Mouse (Mus musculus): ENCODE results near the gene Rgl1. TPM values are rescaled to one million over a fixed set of nuclear protein-coding genes. Genes with fewer than 3 reads are reported as not detected.
"Not testable (repeated sequence)": the region's sequence is repeated elsewhere in the genome, so short reads cannot be mapped to it uniquely, and the experiment has no call there.

The Rgl1 gene
- polyA plus RNA-seq, 1 experiment: 14.4 TPM

DNA sequence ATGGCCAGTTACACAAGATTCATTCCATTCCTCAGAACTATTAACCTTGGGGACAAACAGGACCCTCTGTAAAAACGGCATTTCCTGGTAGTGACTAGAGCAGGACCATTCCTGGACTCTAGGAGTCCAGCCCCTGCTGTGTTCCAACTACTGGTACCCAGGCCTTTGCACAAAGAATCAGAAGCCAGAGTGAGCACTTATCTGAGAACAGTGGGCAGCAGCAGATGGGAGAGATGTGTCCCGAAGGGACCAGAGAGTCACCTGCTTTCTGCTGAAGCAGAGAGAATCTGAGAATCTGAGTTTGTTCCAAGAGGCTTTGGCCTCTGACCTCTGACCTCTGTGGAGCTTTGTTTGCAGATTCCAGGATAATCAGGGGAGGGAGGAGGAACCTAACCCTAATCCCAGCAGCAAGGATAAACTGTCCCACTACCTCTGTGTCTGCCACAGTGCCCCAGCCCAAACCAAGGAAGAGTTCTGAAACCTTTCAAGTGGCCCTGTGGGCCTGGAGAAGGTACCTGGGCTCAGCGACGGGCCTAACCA, 22.0 kb upstream of the Rgl1 start:
- H3K27me3 ChIP-seq (ENCODE audit: control insufficient read depth, insufficient read depth, low read length): no peaks in the 10 kb centered on the region
- DNase-seq (ENCODE audit: low read depth in 1 of 2, low spot score in 2 of 2): no peak
- no peaks in the 10 kb centered on the region; the same call in 1 of the 2 replicates for H3K4me1 ChIP-seq (ENCODE audit: control insufficient read depth, insufficient read depth, insufficient read length)
- 82% methylated on average over 4 of the region's 4 CpGs for WGBS
- no peak overlapping the region for H3K27ac ChIP-seq (ENCODE audit: insufficient read depth, low read length)
- no peak overlapping the region for H3K4me3 ChIP-seq (ENCODE audit: extremely low read depth, insufficient read depth, insufficient read length)
- TF ChIP-seq CTCF (IDR thresholded peaks at IDR 0.05; ENCODE audit: extremely low read depth, insufficient read depth, insufficient read length, insufficient replicate concordance) (no peak), POLR2A (IDR thresholded peaks at IDR 0.05; ENCODE audit: low read depth, low read length) (no peak)
- no peaks in the 10 kb centered on the region for H3K36me3 ChIP-seq (ENCODE audit: control insufficient read depth, insufficient read depth, low read length)

DNA sequence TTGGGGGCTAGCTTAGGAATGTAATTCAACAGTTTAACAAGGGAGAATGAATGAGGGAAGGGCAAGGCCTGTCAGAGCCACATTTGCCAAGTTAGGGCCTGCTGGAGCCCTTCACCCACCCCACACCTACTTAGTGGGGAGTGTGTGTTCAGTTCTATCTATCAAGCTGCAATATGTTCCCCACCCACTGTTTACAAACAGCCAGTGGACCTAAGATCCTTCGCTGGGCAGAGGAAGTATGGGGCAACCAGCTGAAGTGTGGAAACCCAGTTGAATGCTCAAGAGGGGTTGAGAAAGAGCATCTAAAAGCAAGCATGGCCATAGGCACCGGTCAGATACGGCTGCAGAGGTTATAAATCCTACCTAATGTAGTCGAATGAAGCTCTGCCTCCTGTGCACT, 20.8 kb upstream of the Rgl1 start:
- 73% methylated on average over 4 of the region's 4 CpGs for WGBS
- no peak overlapping the region for H3K27ac ChIP-seq (ENCODE audit: insufficient read depth, low read length)
- H3K4me1 ChIP-seq (ENCODE audit: control insufficient read depth, insufficient read depth, insufficient read length): no peaks in the 10 kb centered on the region; the same call in 1 of the 2 replicates
- no peaks in the 10 kb centered on the region for H3K36me3 ChIP-seq (ENCODE audit: control insufficient read depth, insufficient read depth, low read length)
- H3K27me3 ChIP-seq (ENCODE audit: control insufficient read depth, insufficient read depth, low read length): no peaks in the 10 kb centered on the region
- TF ChIP-seq POLR2A (IDR thresholded peaks at IDR 0.05; ENCODE audit: low read depth, low read length): no peak
- no peak for TF ChIP-seq CTCF (IDR thresholded peaks at IDR 0.05; ENCODE audit: extremely low read depth, insufficient read depth, insufficient read length, insufficient replicate concordance)
- no peak overlapping the region for H3K4me3 ChIP-seq (ENCODE audit: extremely low read depth, insufficient read depth, insufficient read length)
- DNase-seq (ENCODE audit: low read depth in 1 of 2, low spot score in 2 of 2): no peak

DNA sequence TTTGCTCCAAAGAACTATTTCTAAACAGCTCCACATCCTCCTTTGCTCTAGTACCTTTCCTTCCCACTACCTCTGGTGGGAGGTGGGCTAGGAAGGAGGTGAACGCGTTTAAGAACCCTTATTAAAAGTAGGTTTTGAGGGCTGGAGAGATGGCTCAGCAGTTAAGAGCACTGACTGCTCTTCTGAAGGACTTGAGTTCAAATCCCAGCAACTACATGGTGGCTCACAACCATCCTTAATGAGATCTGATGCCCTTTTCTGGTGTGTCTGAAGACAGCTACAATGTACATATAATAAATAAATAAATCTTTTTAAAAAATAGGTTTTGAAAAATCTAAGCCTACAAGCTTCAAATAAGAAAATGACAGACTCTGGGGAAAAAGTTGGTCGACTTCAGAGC, 19.3 kb upstream of the Rgl1 start:
- not testable (repeated sequence) for H3K36me3 ChIP-seq (ENCODE audit: control insufficient read depth, insufficient read depth, low read length); DNase-seq (ENCODE audit: low read depth in 1 of 2, low spot score in 2 of 2); H3K27ac ChIP-seq (ENCODE audit: insufficient read depth, low read length); H3K27me3 ChIP-seq (ENCODE audit: control insufficient read depth, insufficient read depth, low read length); H3K4me1 ChIP-seq (ENCODE audit: control insufficient read depth, insufficient read depth, insufficient read length); H3K4me3 ChIP-seq (ENCODE audit: extremely low read depth, insufficient read depth, insufficient read length)
- 67% methylated on average over 3 of the region's 3 CpGs for WGBS

DNA sequence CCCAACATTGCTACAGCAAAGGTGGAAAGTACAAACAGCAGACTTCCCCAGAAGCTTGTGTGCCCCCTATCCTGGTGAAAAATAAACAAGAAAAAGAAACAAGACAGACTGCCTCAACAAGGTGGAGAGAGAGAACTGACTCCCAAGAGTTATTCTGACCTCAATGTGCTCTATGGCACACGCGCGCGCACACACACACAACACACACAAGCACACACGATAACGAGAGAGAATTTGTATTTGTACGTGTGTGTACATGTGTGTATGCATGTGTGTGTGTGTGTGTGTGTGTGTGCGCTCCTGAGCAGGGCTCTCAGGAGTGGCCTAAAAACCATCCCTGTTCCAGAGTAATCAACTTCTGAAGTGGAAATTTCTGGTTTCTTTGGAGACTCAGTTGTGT, 18.5 kb upstream of the Rgl1 start:
- DNase-seq (ENCODE audit: low read depth in 1 of 2, low spot score in 2 of 2): no peak
- no peaks in the 10 kb centered on the region; the same call in 1 of the 2 replicates for H3K4me1 ChIP-seq (ENCODE audit: control insufficient read depth, insufficient read depth, insufficient read length)
- H3K27me3 ChIP-seq (ENCODE audit: control insufficient read depth, insufficient read depth, low read length): no peaks in the 10 kb centered on the region
- 95% methylated on average over 8 of the region's 8 CpGs for WGBS
- no peaks in the 10 kb centered on the region for H3K36me3 ChIP-seq (ENCODE audit: control insufficient read depth, insufficient read depth, low read length)
- no peak overlapping the region for H3K27ac ChIP-seq (ENCODE audit: insufficient read depth, low read length)
- TF ChIP-seq CTCF (IDR thresholded peaks at IDR 0.05; ENCODE audit: extremely low read depth, insufficient read depth, insufficient read length, insufficient replicate concordance) (no peak), POLR2A (IDR thresholded peaks at IDR 0.05; ENCODE audit: low read depth, low read length) (no peak)
- no peak overlapping the region for H3K4me3 ChIP-seq (ENCODE audit: extremely low read depth, insufficient read depth, insufficient read length)

DNA sequence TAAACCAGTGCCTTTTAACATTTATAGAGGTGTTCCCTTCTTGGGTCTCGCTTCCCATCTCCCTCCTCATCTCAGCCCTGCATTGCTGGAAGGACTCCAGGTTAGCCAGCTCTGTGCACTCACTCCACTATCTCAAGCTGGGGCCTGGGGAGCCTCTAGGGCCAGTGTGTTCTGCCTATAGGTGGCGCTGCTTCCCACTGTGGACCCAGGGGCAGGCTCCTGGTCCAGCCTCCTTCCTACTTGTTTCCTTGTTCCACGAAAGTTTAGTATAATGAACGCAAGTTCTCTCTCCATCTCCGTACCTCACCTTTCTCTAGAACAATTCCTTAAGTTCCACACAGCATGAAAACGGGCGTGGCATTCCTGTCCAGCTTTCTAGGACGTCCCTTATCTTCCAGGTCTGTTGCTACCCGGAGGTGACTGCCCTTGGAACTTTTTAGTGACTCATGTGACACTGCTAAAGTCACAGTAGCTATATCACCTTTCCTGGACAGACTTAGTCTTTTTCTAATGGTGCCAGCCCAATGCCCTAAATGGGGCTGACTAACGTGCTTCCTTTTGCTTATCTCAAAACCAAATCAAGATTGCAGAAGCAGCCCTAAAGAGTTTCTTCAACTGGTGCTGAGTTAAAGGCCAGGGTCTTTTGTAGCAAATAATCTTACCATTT, 13.1 kb upstream of the Rgl1 start:
- Histone ChIP-seq H3K4me3 (ENCODE audit: extremely low read depth, insufficient read depth, insufficient read length) (no peak overlapping the region), H3K36me3 (ENCODE audit: control insufficient read depth, insufficient read depth, low read length) (peaks cover 12% of the 10 kb centered on the region), H3K27ac (ENCODE audit: insufficient read depth, low read length) (no peak overlapping the region), H3K27me3 (ENCODE audit: control insufficient read depth, insufficient read depth, low read length) (no peaks in the 10 kb centered on the region), H3K4me1 (ENCODE audit: control insufficient read depth, insufficient read depth, insufficient read length) (no peaks in the 10 kb centered on the region)
- WGBS: 30% methylated on average over 10 of the region's 10 CpGs
- TF ChIP-seq CTCF (IDR thresholded peaks at IDR 0.05; ENCODE audit: extremely low read depth, insufficient read depth, insufficient read length, insufficient replicate concordance) (peak; percentile 67; the same call in 1 of the 2 replicates), POLR2A (IDR thresholded peaks at IDR 0.05; ENCODE audit: low read depth, low read length) (no peak)
- peak in 1 of 2 experiments; percentile 74 for DNase-seq (ENCODE audit: low read depth in 1 of 2, low spot score in 2 of 2)

DNA sequence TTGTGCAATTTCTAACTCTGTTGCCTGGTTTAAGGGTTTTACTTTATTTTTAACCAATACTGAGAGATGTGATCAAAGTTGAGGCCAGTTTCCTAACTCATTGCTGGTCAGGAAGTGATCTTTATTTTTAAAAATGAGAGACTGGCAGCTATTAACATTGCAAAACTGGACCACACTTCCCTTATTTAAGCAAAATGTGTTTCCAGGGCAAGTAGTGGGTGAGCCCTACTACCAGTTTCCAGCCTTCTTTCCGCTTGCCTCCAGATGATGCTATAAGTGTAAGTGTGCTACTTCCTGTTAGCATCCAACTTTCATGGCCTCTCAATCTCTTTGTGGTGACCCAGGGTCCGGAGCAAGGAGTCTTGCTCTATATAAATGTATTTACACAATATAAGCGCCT, 8.4 kb upstream of the Rgl1 start:
- not testable (repeated sequence) for H3K4me3 ChIP-seq (ENCODE audit: extremely low read depth, insufficient read depth, insufficient read length); H3K27me3 ChIP-seq (ENCODE audit: control insufficient read depth, insufficient read depth, low read length); H3K4me1 ChIP-seq (ENCODE audit: control insufficient read depth, insufficient read depth, insufficient read length); DNase-seq (ENCODE audit: low read depth in 1 of 2, low spot score in 2 of 2); H3K27ac ChIP-seq (ENCODE audit: insufficient read depth, low read length)
- WGBS: 74% methylated on average over 3 of the region's 3 CpGs
- H3K36me3 ChIP-seq (ENCODE audit: control insufficient read depth, insufficient read depth, low read length): peaks cover 42% of the 10 kb centered on the region

DNA sequence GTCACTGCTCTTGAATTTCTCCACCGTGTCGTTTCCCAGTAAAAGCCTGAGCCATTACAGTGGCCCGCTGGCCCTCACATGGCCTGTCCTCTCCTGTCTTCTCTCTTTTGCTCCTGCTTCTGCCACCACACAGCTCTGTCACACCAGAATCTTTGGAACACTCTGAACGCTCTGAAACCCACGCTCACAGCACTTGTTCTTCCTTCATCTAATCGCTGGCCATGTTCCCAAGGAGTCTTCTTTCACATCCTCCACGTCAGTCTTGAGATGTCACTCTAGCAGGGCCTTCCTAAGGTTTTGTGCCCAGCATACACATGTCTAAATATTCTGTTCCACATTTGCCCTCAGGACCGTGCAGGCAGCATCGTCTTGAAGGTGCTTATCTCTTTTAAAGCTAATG, 4.9 kb upstream of the Rgl1 start:
- no peaks in the 10 kb centered on the region for H3K4me1 ChIP-seq (ENCODE audit: control insufficient read depth, insufficient read depth, insufficient read length)
- no peak overlapping the region for H3K27ac ChIP-seq (ENCODE audit: insufficient read depth, low read length)
- no peak for DNase-seq (ENCODE audit: low read depth in 1 of 2, low spot score in 2 of 2)
- H3K27me3 ChIP-seq (ENCODE audit: control insufficient read depth, insufficient read depth, low read length): no peaks in the 10 kb centered on the region
- WGBS: 89% methylated on average over 9 of the region's 9 CpGs
- peaks cover 42% of the 10 kb centered on the region for H3K36me3 ChIP-seq (ENCODE audit: control insufficient read depth, insufficient read depth, low read length)
- H3K4me3 ChIP-seq (ENCODE audit: extremely low read depth, insufficient read depth, insufficient read length): no peak overlapping the region
- TF ChIP-seq POLR2A (IDR thresholded peaks at IDR 0.05; ENCODE audit: low read depth, low read length) (no peak), CTCF (IDR thresholded peaks at IDR 0.05; ENCODE audit: extremely low read depth, insufficient read depth, insufficient read length, insufficient replicate concordance) (no peak)
